9 mouse cellular contexts compared by ENCODE assay signal in the genomic region with DNA sequence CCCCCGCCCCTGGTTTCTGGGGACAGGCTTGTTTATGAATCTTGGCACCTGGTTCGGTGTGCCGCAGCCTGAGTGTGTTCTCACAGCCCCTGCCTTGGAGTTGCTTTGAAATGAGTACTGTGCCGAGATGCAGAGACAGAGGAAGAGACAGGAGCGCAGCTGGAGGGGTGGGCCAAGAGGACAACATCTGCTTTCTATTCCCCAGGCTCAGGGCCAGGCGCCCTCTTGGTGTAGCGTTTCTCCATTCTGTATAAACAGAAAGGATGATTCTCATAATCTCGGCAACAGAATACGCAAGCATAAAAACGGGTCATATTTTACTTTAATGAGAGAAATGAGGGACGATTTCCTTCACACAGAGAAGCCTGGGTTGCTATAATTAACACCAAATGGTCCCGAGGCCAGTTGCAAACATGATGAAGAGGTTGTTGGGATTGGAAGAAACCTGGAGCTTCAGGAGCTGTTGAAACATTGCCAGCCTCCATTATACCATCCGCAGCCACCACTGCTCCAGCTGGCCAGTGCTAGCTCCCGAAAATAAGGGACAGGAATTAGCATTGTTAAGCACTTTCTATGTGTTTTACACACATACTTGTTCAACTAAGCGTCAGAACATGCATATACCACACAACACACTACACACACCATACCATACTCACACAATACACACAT.
A peak's percentile ranks its signal among the peaks of the same experiment; 100 is the strongest.
DNase-seq lines count a peak whose midpoint lies in the region; ATAC-seq and TF ChIP-seq lines count a peak whose summit lies in the region.
"Had no signal": no experiment of that assay in that cellular context is flagged by ENCODE, and none has a peak within 500 bp of the region (broad histone marks: within the 10 kb centered on the region; RNA-seq: fewer than 3 reads in every experiment).

No protein-coding gene starts in this region.

- H3K9ac ChIP-seq in intestine, embryonic 14.5 days (ENCODE audit: low read length): no peak overlapping the region
- no peak overlapping the region for H3K9ac ChIP-seq in intestine, postnatal 0 days (ENCODE audit: low read depth, low read length)
- H3K9ac ChIP-seq in limb, embryonic 12.5 days (replicated peaks): 0 out of 2 replicates have a peak overlapping the region, but pooled peaks have one; percentile 1
- no peak overlapping the region for H3K9ac ChIP-seq in liver, embryonic 11.5 days (ENCODE audit: low read depth, low read length)
- H3K9ac ChIP-seq: midbrain, embryonic 13.5 days had no signal

- no peak overlapping the region; the same call in 1 of the 2 replicates for H3K4me2 ChIP-seq in intestine, embryonic 14.5 days (ENCODE audit: low read length)
- no peak overlapping the region for H3K4me2 ChIP-seq in intestine, postnatal 0 days (replicated peaks; ENCODE audit: low read depth)
- peak overlapping the region; percentile 37 for H3K4me2 ChIP-seq in limb, embryonic 12.5 days
- no peak overlapping the region for H3K4me2 ChIP-seq in liver, embryonic 11.5 days
- H3K4me2 ChIP-seq: midbrain, embryonic 13.5 days had no signal

- no peaks in the 10 kb centered on the region for H3K27me3 ChIP-seq in intestine, embryonic 14.5 days (replicated peaks; ENCODE audit: control insufficient read depth, insufficient read depth, low read length)
- no peaks in the 10 kb centered on the region for H3K27me3 ChIP-seq in intestine, postnatal 0 days (replicated peaks; ENCODE audit: control insufficient read depth, insufficient read depth, low read length)
- H3K27me3 ChIP-seq in limb, embryonic 12.5 days: no peaks in the 10 kb centered on the region
- H3K27me3 ChIP-seq in midbrain, embryonic 10.5 days (ENCODE audit: low read depth, poor library complexity, severe bottlenecking): no peaks in the 10 kb centered on the region
- H3K27me3 ChIP-seq in liver, embryonic 11.5 days (replicated peaks; ENCODE audit: control insufficient read depth, insufficient read depth, low read length): no peaks in the 10 kb centered on the region
- H3K27me3 ChIP-seq: midbrain, embryonic 13.5 days had no signal

- 34% methylated on average over 15 of the region's 15 CpGs for WGBS in intestine, embryonic 14.5 days
- 59% methylated on average over 15 of the region's 15 CpGs for WGBS in intestine, postnatal 0 days
- 19% methylated on average over 15 of the region's 15 CpGs for WGBS in limb, embryonic 12.5 days
- 81% methylated on average over 15 of the region's 15 CpGs for WGBS in midbrain, embryonic 10.5 days
- 65% methylated on average over 15 of the region's 15 CpGs for WGBS in liver, embryonic 11.5 days

- no peak for ATAC-seq in intestine, embryonic 14.5 days (replicated peaks; ENCODE audit: low FRiP score, low TSS enrichment, low read depth)
- no peak for ATAC-seq in intestine, postnatal 0 days
- ATAC-seq in limb, embryonic 12.5 days (ENCODE audit: insufficient number of reproducible peaks, insufficient read depth, low FRiP score, low TSS enrichment, low read depth): peak; percentile 56; the same call in 1 of the 2 replicates
- ATAC-seq in liver, embryonic 11.5 days (replicated peaks; ENCODE audit: low FRiP score): no peak
- ATAC-seq: midbrain, embryonic 13.5 days had no signal

- 0 out of 2 replicates have a peak overlapping the region, but pooled peaks have one; percentile 22 for H3K27ac ChIP-seq in intestine, embryonic 14.5 days (ENCODE audit: low read depth)
- H3K27ac ChIP-seq in intestine, postnatal 0 days (ENCODE audit: low read depth, low read length): no peak overlapping the region
- H3K27ac ChIP-seq in limb, embryonic 12.5 days: 0 out of 2 replicates have a peak overlapping the region, but pooled peaks have one; percentile 50
- H3K27ac ChIP-seq in midbrain, embryonic 10.5 days (replicated peaks): no peak overlapping the region
- no peak overlapping the region for H3K27ac ChIP-seq in liver, embryonic 11.5 days (ENCODE audit: low read depth, low read length)
- H3K27ac ChIP-seq: midbrain, embryonic 13.5 days had no signal

- H3K4me1 ChIP-seq in intestine, embryonic 14.5 days (replicated peaks; ENCODE audit: control insufficient read depth, insufficient read depth, low read length): peaks cover 12% of the 10 kb centered on the region; the same call in 1 of the 2 replicates
- no peaks in the 10 kb centered on the region; the same call in 1 of the 2 replicates for H3K4me1 ChIP-seq in intestine, postnatal 0 days (replicated peaks; ENCODE audit: control insufficient read depth, insufficient read depth, low read length)
- peaks cover 44% of the 10 kb centered on the region for H3K4me1 ChIP-seq in limb, embryonic 12.5 days (replicated peaks)
- no peaks in the 10 kb centered on the region for H3K4me1 ChIP-seq in midbrain, embryonic 10.5 days
- no peaks in the 10 kb centered on the region for H3K4me1 ChIP-seq in liver, embryonic 11.5 days (replicated peaks; ENCODE audit: control insufficient read depth, insufficient read depth, low read length)
- H3K4me1 ChIP-seq: midbrain, embryonic 13.5 days had no signal

- DNase-seq in intestine, embryonic 14.5 days (ENCODE audit: low spot score): no peak
- DNase-seq in testis, postnatal 10 days (ENCODE audit: low spot score): peak; percentile 53
- no peak for DNase-seq in testis, postnatal 14 days (ENCODE audit: low spot score)
- DNase-seq in thymus, postnatal 14 days: no peak
- no peak for DNase-seq in midbrain, embryonic 10.5 days (ENCODE audit: low spot score)
- no peak for DNase-seq in liver, embryonic 11.5 days (ENCODE audit: low spot score)

- no peaks in the 10 kb centered on the region for H3K36me3 ChIP-seq in intestine, embryonic 14.5 days (ENCODE audit: control insufficient read depth, insufficient read depth, low read length)
- no peaks in the 10 kb centered on the region for H3K36me3 ChIP-seq in intestine, postnatal 0 days (ENCODE audit: control insufficient read depth, insufficient read depth)
- no peaks in the 10 kb centered on the region for H3K36me3 ChIP-seq in limb, embryonic 12.5 days
- no peaks in the 10 kb centered on the region for H3K36me3 ChIP-seq in midbrain, embryonic 10.5 days
- H3K36me3 ChIP-seq in liver, embryonic 11.5 days (ENCODE audit: control insufficient read depth, insufficient read depth, low read length): no peaks in the 10 kb centered on the region
- H3K36me3 ChIP-seq: midbrain, embryonic 13.5 days had no signal

- H3K4me3 ChIP-seq in intestine, embryonic 14.5 days (ENCODE audit: low read depth, low read length): no peak overlapping the region
- H3K4me3 ChIP-seq in intestine, postnatal 0 days (ENCODE audit: low read depth, low read length): no peak overlapping the region
- no peak overlapping the region for H3K4me3 ChIP-seq in limb, embryonic 12.5 days (replicated peaks)
- H3K4me3 ChIP-seq in midbrain, embryonic 10.5 days: no peak overlapping the region
- H3K4me3 ChIP-seq in liver, embryonic 11.5 days (ENCODE audit: low read depth, low read length): no peak overlapping the region
- H3K4me3 ChIP-seq: midbrain, embryonic 13.5 days had no signal

- no peaks in the 10 kb centered on the region for H3K9me3 ChIP-seq in intestine, embryonic 14.5 days (ENCODE audit: control insufficient read depth, low read length)
- no peaks in the 10 kb centered on the region for H3K9me3 ChIP-seq in intestine, postnatal 0 days (ENCODE audit: control insufficient read depth)
- H3K9me3 ChIP-seq in limb, embryonic 12.5 days: 0 out of 2 replicates have a peak, but pooled peaks cover 4% of the 10 kb centered on the region
- no peaks in the 10 kb centered on the region for H3K9me3 ChIP-seq in midbrain, embryonic 10.5 days (replicated peaks)
- H3K9me3 ChIP-seq in liver, embryonic 11.5 days (ENCODE audit: control insufficient read depth, low read length): no peaks in the 10 kb centered on the region
- H3K9me3 ChIP-seq: midbrain, embryonic 13.5 days had no signal

- TF ChIP-seq CTCF in intestine, postnatal 0 days (IDR thresholded peaks at IDR 0.05; ENCODE audit: low read depth): no peak

Comparison
In these comparisons a context has a peak if more than half of its experiments do, and no peak if none do; other contexts are left out.
1. H3K27ac ChIP-seq: peak in intestine, embryonic 14.5 days (single experiment) and limb, embryonic 12.5 days (single experiment); none in intestine, postnatal 0 days (single experiment), midbrain, embryonic 10.5 days (single experiment) and liver, embryonic 11.5 days (single experiment).